Mouse (Mus musculus) adrenal gland, postnatal 36 days (tissue): ENCODE data around the gene Sez6l. TPM values are rescaled to one million over a fixed set of nuclear protein-coding genes. Genes with fewer than 3 reads are reported as not detected.
"Not testable (repeated sequence)": the region's sequence is repeated elsewhere in the genome, so short reads cannot be mapped to it uniquely, and the experiment has no call there.

Source experiments
- DNase-seq, 2 experiments: peaks; one replicate each; pipeline ENCODE4 v3.0.0; 2021; ENCODE audit warnings: mixed read lengths in 1 of 2
- total RNA-seq, 2 experiments: library from RNA; stranded (reverse); gene quantifications; 2 replicates each; pipeline ENCODE4 v1.2.3; 2021

The Sez6l gene
- total RNA-seq, 2 experiments from 2014 or later: 3.6 to 8.7 TPM

- no peak for DNase-seq
Measured at GRCm38 (mm10) chr5:112432033-112432432, 145.0 kb downstream of the Sez6l start.

DNA sequence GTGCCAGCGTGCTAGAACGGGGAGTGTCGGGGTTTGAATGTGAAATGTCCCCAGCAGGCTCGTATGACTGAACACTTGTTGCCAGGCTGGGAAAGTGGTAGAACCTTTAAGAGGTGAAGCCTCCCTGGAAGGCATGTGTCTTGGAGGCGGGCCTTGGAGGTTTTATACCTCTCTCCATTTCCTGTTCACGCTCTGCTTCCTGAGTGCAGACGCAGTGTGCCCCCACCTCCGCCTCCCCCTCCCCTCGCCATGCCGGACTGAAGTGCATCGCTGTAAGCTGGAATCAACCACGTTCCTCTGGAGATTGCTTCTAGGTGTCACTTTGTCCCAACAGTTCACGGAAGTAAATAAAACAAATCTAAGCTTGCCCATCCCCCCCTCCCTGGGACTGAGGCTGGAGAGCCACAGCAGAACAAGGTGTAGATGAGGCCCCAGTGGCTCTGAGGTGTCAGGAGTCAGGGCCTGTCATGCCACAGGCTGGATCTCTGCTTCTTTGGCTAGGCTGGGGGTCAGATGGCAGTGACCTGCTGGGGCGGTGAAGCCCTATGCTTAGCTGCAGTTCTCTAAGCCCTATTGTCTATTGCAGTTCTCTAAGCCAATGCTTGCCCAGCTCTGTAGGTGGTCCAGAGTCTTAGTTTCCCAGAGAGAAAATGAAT lies 145.7 kb downstream of the Sez6l start:
- no peak for DNase-seq

DNA sequence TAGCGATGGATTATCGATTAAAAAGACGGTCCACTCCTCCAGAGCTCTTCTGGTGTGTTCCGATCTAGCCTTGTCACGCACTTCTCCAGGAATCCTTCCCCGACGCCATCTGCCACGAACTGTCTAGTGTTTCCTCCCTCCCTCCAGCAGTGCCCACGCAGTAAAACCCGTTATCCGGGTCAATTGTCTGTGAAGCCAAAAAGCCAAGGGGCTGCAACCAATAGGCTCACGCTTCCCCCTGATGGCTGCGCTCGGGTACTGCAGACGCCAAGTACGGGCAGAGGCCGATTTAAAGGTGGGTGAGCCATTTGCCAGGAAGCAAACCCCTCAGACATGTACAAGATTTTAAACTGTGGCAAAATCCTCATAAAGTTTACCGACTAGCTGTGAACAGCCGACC lies 148.0 kb downstream of the Sez6l start:
- peak; percentile 77 to 83 for DNase-seq

DNA sequence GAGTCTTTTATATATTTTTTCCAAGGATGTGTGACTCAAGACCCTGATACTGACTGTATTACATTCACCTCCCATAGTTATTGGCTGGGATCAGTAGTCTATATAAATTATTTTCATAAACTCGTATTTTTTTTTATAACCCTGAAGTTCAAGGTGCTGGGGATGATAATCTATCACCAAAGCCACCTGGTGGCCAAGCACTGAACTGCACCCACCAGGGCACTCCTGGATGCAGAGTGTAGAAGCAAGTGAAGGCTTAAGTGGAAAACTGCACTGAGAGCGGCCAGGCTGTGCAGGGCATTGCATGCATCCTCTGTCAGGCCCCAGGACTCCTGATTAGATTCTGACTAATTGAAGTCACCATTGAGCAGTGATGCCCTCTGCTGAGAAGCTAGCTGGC lies 149.7 kb downstream of the Sez6l start:
- peak; percentile 70 to 81 for DNase-seq

DNA sequence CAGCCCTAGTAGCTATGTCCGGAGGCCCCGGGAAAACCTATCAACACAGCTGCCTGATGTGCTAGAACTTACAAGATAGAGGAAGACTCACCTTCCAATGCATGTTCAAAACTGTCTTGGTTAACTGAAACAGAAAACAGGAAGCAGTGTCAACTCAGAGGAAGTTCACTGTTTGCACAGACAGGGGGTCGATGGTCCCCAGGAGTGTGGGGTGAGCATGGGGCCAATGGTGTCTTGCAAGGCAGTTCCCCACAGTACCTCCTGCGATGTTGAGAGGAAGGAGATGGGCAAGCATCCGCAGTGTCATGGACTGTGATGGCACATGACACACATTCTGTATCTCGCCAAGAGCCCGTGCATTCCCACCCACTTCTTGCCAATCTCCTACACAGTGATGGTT lies 150.3 kb downstream of the Sez6l start:
- no peak for DNase-seq

DNA sequence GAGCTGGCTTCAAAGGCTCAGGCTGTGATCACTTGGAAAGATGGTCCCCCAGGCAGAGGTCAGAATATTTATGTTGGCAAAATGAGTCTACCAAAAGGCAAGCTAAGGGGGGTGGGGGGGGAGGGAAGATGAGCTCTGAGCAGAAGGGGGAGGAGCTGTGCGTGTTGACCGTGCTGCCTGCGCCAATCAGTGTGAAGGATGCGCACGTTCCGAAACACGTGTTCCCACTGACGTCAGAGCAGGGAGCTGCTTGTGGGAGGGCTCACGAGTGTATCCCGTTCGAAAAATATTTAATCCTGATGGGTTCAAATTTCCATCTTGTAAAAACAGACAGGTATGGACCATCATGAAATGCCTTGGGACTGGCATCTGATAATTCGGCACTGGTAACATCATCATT lies 157.4 kb downstream of the Sez6l start:
- DNase-seq: peak in 1 of 2 experiments; percentile 12

DNA sequence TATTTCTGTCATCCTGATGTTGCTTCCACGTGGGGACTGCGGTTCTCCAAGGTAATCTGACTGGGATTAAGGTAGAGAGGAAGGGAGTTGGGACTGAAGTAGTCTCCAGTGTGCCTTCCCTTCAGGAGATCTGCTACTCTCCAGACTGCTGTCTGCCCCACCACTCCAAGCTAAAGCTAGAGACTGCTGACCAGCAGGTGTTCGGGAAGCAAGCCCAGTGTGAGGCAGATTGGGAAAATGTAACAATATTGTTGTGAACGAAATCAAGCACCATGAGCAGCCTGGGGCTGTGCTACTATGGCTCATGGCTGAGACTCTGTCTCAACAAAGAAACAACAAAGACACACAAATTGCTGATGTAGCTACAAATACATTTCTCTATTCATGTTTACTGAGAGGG lies 159.0 kb downstream of the Sez6l start:
- DNase-seq: no peak

DNA sequence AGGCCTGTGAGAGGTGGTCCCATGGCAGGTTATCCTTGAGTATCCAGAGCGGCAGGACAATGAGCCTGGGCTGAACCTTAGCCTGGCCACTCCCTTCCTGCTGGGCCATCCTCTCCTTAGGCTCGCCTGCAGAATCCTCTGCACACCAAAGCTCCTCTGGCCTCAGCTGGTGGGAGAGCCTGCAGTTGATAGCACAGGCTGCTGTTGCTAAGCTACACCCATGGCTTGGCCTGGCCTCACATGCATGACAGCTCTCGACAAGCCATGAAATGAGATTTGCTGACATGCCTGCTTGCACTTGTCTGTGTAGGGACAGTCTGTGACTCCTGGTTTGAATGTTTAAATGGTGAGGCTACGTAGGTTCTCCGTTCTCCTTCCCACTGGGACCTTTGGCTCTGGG lies 160.3 kb downstream of the Sez6l start:
- no peak for DNase-seq

- not testable (repeated sequence) for DNase-seq
Measured at GRCm38 (mm10) chr5:112412781-112413180, 164.2 kb downstream of the Sez6l start.

GRCm38 (mm10) chr5:112411514-112412335 lies 165.3 kb downstream of the Sez6l start:
- no peak for DNase-seq

GRCm38 (mm10) chr5:112411072-112411471 lies 165.9 kb downstream of the Sez6l start:
- no peak for DNase-seq

GRCm38 (mm10) chr5:112409274-112409673 lies 167.7 kb downstream of the Sez6l start:
- no peak for DNase-seq

GRCm38 (mm10) chr5:112406017-112406416 lies 171.0 kb downstream of the Sez6l start:
- DNase-seq: no peak

DNA sequence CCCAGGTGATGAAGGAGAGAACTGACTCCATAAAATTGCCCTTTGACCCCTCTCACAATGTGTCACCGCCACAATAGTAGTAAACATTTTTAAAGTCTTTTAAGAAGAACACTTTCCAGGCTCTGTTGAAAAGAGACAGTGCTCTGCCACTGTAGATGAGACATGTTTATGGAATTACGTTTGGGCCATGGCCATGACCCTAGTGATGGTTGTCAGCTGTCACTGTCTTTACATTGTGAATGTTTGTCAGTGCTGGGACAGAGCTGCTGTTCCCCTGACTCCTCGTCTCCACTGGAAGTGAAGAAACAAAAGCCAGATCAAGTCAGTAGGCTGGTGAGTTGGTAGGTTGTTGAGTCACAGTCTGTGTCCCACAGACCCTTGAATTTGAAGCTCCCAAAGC lies 174.5 kb downstream of the Sez6l start:
- DNase-seq: no peak

- DNase-seq: no peak
Measured at GRCm38 (mm10) chr5:112399284-112399683, 177.7 kb downstream of the Sez6l start.

DNA sequence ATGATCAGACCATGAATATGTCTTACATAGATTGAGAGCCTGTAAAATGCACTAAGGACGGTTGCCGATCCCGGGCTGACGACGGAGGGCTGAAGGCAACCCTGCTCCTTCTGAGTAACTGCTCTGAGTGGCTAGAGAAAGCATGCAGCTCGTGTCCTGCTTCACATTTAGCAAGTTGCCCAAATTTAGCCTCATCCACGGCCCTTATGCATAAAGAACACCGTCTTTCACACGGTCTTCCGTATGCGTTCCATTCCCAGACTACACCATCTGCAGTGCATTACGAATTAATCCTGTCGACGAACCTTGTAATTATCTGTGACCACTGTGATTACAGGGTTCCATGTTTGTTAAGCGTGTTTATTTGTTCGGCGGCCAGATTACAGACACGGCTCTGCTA lies 180.9 kb downstream of the Sez6l start:
- DNase-seq: no peak

- peak; percentile 40 to 46 for DNase-seq
Measured at GRCm38 (mm10) chr5:112394779-112395443, 182.1 kb downstream of the Sez6l start, which contains the start of gene Asphd2. Asphd2 (minus strand) TSS chr5:112394866.

GRCm38 (mm10) chr5:112394415-112394763 lies 182.6 kb downstream of the Sez6l start:
- DNase-seq: no peak

GRCm38 (mm10) chr5:112393741-112394414 lies 183.1 kb downstream of the Sez6l start:
- no peak for DNase-seq

- DNase-seq: no peak
Measured at GRCm38 (mm10) chr5:112391676-112392323, 185.2 kb downstream of the Sez6l start.

DNA sequence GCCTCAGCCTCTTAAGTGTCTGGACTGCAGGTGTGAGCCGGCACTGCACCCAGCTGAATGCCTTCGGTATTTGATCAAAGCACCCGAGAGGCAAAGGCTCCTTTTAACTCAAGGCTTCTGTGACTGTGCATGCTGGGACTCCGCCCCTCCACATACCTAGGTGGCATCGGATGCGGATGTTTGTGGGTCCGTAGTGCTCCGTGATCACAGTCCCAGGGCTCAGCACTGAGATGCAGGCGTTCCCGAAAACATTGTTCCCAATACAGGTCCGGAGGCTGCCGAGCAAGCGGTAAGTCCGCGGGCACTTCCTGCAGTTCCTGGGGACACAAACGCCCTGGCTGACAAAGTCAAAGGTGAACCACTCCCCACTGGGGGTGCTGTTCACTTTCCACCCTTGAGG lies 186.0 kb downstream of the Sez6l start:
- no peak for DNase-seq

GRCm38 (mm10) chr5:112389352-112389751 lies 187.6 kb downstream of the Sez6l start:
- DNase-seq: no peak
